ENCODE assay signal across 24 mouse cellular contexts in the genomic region with DNA sequence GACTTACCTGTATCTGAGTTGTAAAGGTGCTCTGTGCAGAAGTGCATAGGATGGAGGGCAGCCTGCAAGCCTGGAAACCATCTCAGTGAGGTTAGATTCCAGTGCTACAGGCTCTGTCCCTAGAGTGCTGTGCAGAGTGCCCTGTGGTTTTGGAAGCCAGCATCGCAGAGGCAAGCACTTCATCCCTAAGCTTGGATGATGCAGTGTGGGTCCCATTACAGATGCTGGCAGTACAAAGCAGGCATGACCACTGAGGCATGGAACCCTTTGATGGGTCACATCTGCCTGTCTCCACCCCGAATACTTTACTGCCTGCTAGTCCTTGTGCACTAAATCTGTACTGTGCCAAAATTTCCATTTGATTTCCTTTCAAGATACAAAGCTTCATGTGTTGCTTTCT. TPM values are rescaled to one million over a fixed set of nuclear protein-coding genes. Genes with fewer than 3 reads are reported as not detected.
DNase-seq lines count a peak whose midpoint lies in the region; ATAC-seq lines count a peak whose summit lies in the region.
"Had no signal": no experiment of that assay in that cellular context is flagged by ENCODE, and none has a peak within 500 bp of the region (broad histone marks: within the 10 kb centered on the region; RNA-seq: fewer than 3 reads in every experiment).

No protein-coding gene starts in this region.

- peaks cover 3% of the 10 kb centered on the region; the same call in 1 of the 2 replicates for H3K4me1 ChIP-seq in kidney, embryonic 14.5 days (ENCODE audit: control insufficient read depth, insufficient read depth, low read length)
- no peaks in the 10 kb centered on the region for H3K4me1 ChIP-seq in megakaryocyte, embryonic 14.5 days
- H3K4me1 ChIP-seq: embryonic facial prominence, embryonic 10.5 days; embryonic facial prominence, embryonic 12.5 days had no signal

- H3K36me3 ChIP-seq in kidney, embryonic 14.5 days (ENCODE audit: control insufficient read depth, insufficient read depth, low read length): no peaks in the 10 kb centered on the region
- H3K36me3 ChIP-seq in megakaryocyte, embryonic 14.5 days (replicated peaks; ENCODE audit: low read length): no peaks in the 10 kb centered on the region
- H3K36me3 ChIP-seq: embryonic facial prominence, embryonic 10.5 days; embryonic facial prominence, embryonic 12.5 days; forebrain, embryonic 15.5 days; G1E had no signal

- ATAC-seq in kidney, embryonic 14.5 days (ENCODE audit: low FRiP score, low TSS enrichment): peak; percentile 57; the same call in 1 of the 2 replicates
- ATAC-seq in megakaryocyte, adult 5-6 weeks (ENCODE audit: poor library complexity, severe bottlenecking): no peak
- ATAC-seq: activated CD4-positive, CD25-positive, alpha-beta regulatory T cell, adult 4 months; CD4-positive, CD25-positive, alpha-beta regulatory T cell, adult 4 months; forebrain, embryonic 13.5 days; forebrain, embryonic 15.5 days; Patski had no signal

- peak; percentile 74 for DNase-seq in heart, adult 11 months
- no peak for DNase-seq in heart, adult 9 months (ENCODE audit: low spot score in 2 of 2)
- DNase-seq in kidney, postnatal 36 days: no peak
- DNase-seq: adrenal gland, adult 8-10 months; adrenal gland, postnatal 14 days; adrenal gland, postnatal 36 days; B cell, adult 2 months; cerebellum, adult 11-12 months; cerebellum, adult 2 months; cerebellum, adult 9-10 months; cerebellum, postnatal 10 days; cerebellum, postnatal 25 days had no signal

- H3K4me3 ChIP-seq in kidney, embryonic 14.5 days (ENCODE audit: low read length): no peak overlapping the region
- H3K4me3 ChIP-seq in megakaryocyte, embryonic 14.5 days (replicated peaks): peak overlapping the region; percentile 33
- H3K4me3 ChIP-seq: embryonic facial prominence, embryonic 10.5 days; embryonic facial prominence, embryonic 12.5 days; forebrain, embryonic 13.5 days; forebrain, embryonic 15.5 days had no signal

- no peak overlapping the region for H3K27ac ChIP-seq in kidney, embryonic 14.5 days (ENCODE audit: low read depth, low read length)
- H3K27ac ChIP-seq: embryonic facial prominence, embryonic 10.5 days; embryonic facial prominence, embryonic 12.5 days; forebrain, embryonic 13.5 days; forebrain, embryonic 15.5 days had no signal

- WGBS in kidney, embryonic 14.5 days: 35% methylated on average over 2 of the region's 2 CpGs

- no peak overlapping the region for H3K9ac ChIP-seq in kidney, embryonic 14.5 days (ENCODE audit: low read depth, low read length)
- H3K9ac ChIP-seq: embryonic facial prominence, embryonic 12.5 days; forebrain, embryonic 13.5 days; forebrain, embryonic 15.5 days had no signal

- no peak overlapping the region for H3K4me2 ChIP-seq in kidney, embryonic 14.5 days (replicated peaks; ENCODE audit: low read depth, low read length)
- H3K4me2 ChIP-seq: embryonic facial prominence, embryonic 12.5 days; forebrain, embryonic 13.5 days; forebrain, embryonic 15.5 days had no signal

- H3K9me3 ChIP-seq in kidney, embryonic 14.5 days (ENCODE audit: control insufficient read depth, low read length): no peaks in the 10 kb centered on the region
- H3K9me3 ChIP-seq in megakaryocyte, embryonic 14.5 days: 0 out of 2 replicates have a peak, but pooled peaks cover under 1% of the 10 kb centered on the region
- H3K9me3 ChIP-seq: embryonic facial prominence, embryonic 10.5 days; embryonic facial prominence, embryonic 12.5 days; forebrain, embryonic 13.5 days; forebrain, embryonic 15.5 days had no signal

- H3K27me3 ChIP-seq in kidney, embryonic 14.5 days (ENCODE audit: control insufficient read depth, insufficient read depth, low read length): no peaks in the 10 kb centered on the region
- peaks cover 3% of the 10 kb centered on the region for H3K27me3 ChIP-seq in megakaryocyte, embryonic 14.5 days (replicated peaks)
- H3K27me3 ChIP-seq: CH12.LX; embryonic facial prominence, embryonic 12.5 days; forebrain, embryonic 13.5 days; forebrain, embryonic 15.5 days; Patski had no signal

RNA-seq across cellular contexts. Expression of a gene that starts 33.6 kb away (rescaled TPM):
- 3.6 and 7.0 TPM in 2 replicates for polyA plus RNA-seq in kidney, embryonic 14.5 days (2014; fragmentation: Nextera tagmentation; extraction: Ambion mirVana)
- polyA plus RNA-seq in megakaryocyte, embryonic 14.5 days (2012; ENCODE audit: insufficient read depth, low replicate concordance): 0.13 TPM in 1 of 2 replicates, not detected in the other
- total RNA-seq in megakaryocyte, adult 5-6 weeks (2015): not detected in 2 replicates
- total RNA-seq in megakaryocyte, adult 5-6 weeks (2017): 0.41 TPM in 1 of 2 replicates, not detected in the other
- total RNA-seq: CH12.LX had no signal
- polyA plus RNA-seq: CD4-positive, CD25-positive, alpha-beta regulatory T cell, adult 4 months; G1E had no signal
